Mouse (Mus musculus) frontal cortex, adult 2 months (tissue): Measurements from ENCODE around the gene Hsd17b3. TPM values are rescaled to one million over a fixed set of nuclear protein-coding genes. Genes with fewer than 3 reads are reported as not detected.

Experiments
- DNase-seq, 2 experiments: peaks; one replicate each; pipeline ENCODE4 v3.0.0; 2022; ENCODE audit warnings: low spot score in 1 of 2; ENCODE audit errors: extremely low spot score in 1 of 2
- polyA plus RNA-seq: library from polyadenylated mRNA; depleted of rRNA; stranded (reverse); fragments of >200 nt; gene quantifications from 2 replicates; pipeline ENCODE4 v1.2.3, GENCODE M21; 2012; rRNA removed

Gene Hsd17b3
- polyA plus RNA-seq, 1 experiment = not detected

DNA sequence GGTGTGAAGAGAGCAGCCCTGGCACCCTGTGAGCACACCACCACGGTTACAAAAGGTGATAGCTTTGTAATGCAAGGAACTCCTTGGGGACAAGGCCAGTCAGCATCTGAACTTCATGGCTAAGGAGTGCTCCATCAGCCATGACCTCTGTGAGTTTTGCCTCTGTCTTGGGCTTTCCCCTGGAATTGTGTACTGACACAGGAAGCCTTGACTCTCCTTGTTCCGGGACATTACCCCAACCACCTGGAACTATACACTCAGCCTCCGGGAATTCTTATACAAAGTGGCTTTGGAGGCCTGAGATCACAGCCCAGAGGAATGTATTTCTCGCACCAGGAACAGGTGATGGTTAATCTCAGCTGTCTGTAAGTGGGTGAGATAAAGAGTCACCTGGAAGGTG, 64.2 kb downstream of the Hsd17b3 start:
- no peak for DNase-seq

DNA sequence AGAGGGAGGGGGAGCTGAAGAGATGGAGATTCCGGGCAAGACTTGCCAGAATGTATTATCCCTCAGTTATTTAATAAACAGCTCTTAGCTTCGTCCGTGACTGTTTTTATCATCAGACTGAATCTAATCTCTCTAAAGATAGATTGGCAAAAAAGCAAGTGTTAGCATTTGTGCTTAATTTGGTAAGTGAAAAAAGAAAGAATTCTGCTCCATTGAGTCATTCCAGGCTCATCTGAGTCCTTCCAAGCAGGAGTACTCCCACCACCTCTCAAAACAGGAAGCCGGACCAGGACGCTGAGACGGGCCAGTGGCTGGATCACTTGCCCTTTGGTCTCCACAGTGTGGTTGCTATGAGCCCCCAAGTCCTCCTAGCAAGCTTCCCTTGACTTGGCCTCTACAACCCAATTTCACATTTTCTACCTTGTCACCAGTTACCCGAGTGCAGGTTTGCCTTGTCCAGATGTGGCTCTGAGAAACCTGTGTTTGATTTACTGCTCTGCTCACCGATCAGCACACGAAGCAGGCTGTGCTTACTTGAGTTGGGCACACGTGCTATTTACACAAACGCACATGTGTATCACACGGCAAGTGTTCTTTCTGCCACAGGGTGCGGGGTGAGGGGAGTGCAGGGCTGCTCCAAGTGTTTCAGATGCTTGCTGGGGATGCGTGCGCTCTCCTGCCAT, 66.1 kb downstream of the Hsd17b3 start:
- peak; percentile 26 to 41 for DNase-seq

GRCm38 (mm10) chr13:64020902-64021311, 68.1 kb downstream of the Hsd17b3 start:
- peak; percentile 36 to 74 for DNase-seq

DNA sequence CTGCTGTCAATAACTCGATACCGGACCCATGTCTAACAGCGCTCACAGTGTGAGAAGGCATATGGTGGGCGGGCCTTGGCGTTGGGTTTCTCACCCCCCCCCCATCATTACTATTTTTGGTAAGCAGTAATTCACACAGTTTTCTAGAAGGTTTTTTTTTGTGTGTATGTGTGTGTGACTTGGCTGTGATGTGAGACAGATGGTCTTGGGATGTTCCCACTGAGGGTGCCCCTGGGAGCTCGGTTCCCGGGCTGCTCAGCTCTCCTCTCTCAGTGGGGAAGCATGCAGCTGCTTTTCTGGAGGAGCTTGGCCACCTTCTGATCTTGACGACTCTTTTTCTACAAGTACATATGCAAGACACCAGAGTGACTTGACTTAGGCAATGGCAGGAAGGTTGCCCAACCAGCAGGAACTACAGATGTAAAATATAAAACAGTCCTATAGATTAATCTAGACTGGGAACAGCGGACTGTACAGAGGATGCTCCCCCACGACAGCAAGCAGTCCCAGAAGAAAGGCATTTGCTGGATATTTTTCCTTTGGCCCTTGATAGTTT, 70.4 kb downstream of the Hsd17b3 start:
- no peak for DNase-seq

DNA sequence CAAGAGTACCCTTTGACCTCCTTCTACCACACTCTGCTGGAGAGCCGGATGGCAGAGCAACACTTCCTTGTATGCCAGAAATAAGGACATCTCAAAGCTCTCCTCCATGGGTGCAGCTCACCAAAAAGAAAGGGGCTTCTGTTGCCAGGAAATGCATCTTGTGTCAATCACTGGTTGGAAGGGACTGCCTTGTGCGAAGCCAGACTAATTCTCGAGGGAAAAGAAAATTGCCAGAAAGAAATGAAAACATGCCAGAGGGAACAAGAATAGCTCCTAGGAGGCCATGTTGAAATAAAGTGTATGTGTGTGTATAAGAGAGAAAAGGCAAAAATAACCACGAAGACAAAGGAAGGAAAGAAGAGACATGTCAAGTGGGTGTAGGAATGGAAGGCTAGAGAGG, 73.0 kb downstream of the Hsd17b3 start:
- DNase-seq = no peak

GRCm38 (mm10) chr13:64011157-64011556, 77.9 kb downstream of the Hsd17b3 start:
- no peak for DNase-seq

Other genes starting within 250 kb of the Hsd17b3 start
- 1.3 and 1.6 TPM in 2 replicates for gene Slc35d2, start 40.1 kb upstream of the Hsd17b3 start, polyA plus RNA-seq
- gene Zfp367, start 64.0 kb upstream of the Hsd17b3 start, polyA plus RNA-seq = 21.1 and 21.3 TPM in 2 replicates
- 186 and 204 TPM in 2 replicates for gene Habp4, start 72.6 kb upstream of the Hsd17b3 start, polyA plus RNA-seq
- 10.6 and 11.8 TPM in 2 replicates for gene Cdc14b, start 186.1 kb upstream of the Hsd17b3 start, polyA plus RNA-seq
- 14.7 and 17.3 TPM in 2 replicates for gene Aaed1, start 223.5 kb upstream of the Hsd17b3 start, polyA plus RNA-seq